Mouse (Mus musculus) macrophage (primary cell): ENCODE measurements around the gene Capn8. TPM values are rescaled to one million over a fixed set of nuclear protein-coding genes. Genes with fewer than 3 reads are reported as not detected.

Experiments
- H3K27ac ChIP-seq: fragments of 350-480 bp; formaldehyde crosslinking; 2 replicates; pipeline ENCODE4 v1.9.0; 2021
- H3K36me3 ChIP-seq: fragments of 350-480 bp; formaldehyde crosslinking; 2 replicates; pipeline ENCODE4 v1.9.0; 2021; ENCODE audit errors: inconsistent target
- H3K4me3 ChIP-seq: fragments of 350-480 bp; formaldehyde crosslinking; 2 replicates; pipeline ENCODE4 v1.9.0; 2021; ENCODE audit errors: inconsistent target
- H3K79me2 ChIP-seq: fragments of 350-480 bp; formaldehyde crosslinking; 2 replicates; pipeline ENCODE4 v1.9.0; 2021; ENCODE audit errors: inconsistent target
- WGBS: methylation state at CpG from one replicate; pipeline ENCODE4 v1.1.7; 2026; ENCODE audit warnings: inconsistent platforms; ENCODE audit not compliant: missing documents; 5-methylcytosine and 5-hydroxymethylcytosine counted together
- polyA plus RNA-seq: library from polyadenylated mRNA; stranded (reverse); fragments of 250-400 nt; gene quantifications from 3 replicates; pipeline ENCODE4 v1.2.4, GENCODE M21; 2018; ENCODE audit warnings: inconsistent platforms

Gene Capn8
- polyA plus RNA-seq, 1 experiment from 2014 or later: not detected

- H3K36me3 ChIP-seq: no peaks in the 10 kb centered on the region
- no peak overlapping the region; the same call in 1 of the 2 replicates for H3K27ac ChIP-seq
- H3K4me3 ChIP-seq: no peak overlapping the region
- H3K79me2 ChIP-seq: no peaks in the 10 kb centered on the region
- 41% methylated on average over 13 of the region's 16 CpGs for WGBS
Observed at GRCm38 (mm10) chr1:182562576-182563370, 2.0 kb upstream of the Capn8 start.

GRCm38 (mm10) chr1:182565351-182565835 is 586 bp downstream of the Capn8 start:
- no peaks in the 10 kb centered on the region for H3K36me3 ChIP-seq
- no peak overlapping the region for H3K27ac ChIP-seq
- no peaks in the 10 kb centered on the region for H3K79me2 ChIP-seq
- no peak overlapping the region for H3K4me3 ChIP-seq
- 88% methylated on average over 6 of the region's 6 CpGs for whole genome bisulfite sequencing

GRCm38 (mm10) chr1:182571148-182571547 is 6.3 kb downstream of the Capn8 start:
- 97% methylated on average over 3 of the region's 3 CpGs for WGBS
- Histone ChIP-seq H3K27ac (no peak overlapping the region), H3K36me3 (no peaks in the 10 kb centered on the region), H3K4me3 (no peak overlapping the region), H3K79me2 (no peaks in the 10 kb centered on the region)

GRCm38 (mm10) chr1:182571973-182572372 is 7.2 kb downstream of the Capn8 start:
- no peaks in the 10 kb centered on the region for H3K79me2 ChIP-seq
- no peaks in the 10 kb centered on the region for H3K36me3 ChIP-seq
- H3K27ac ChIP-seq: no peak overlapping the region
- H3K4me3 ChIP-seq: no peak overlapping the region
- WGBS: 97% methylated on average over 11 of the region's 11 CpGs

GRCm38 (mm10) chr1:182573856-182574665 is 9.3 kb downstream of the Capn8 start:
- 78% methylated on average over 8 of the region's 8 CpGs for WGBS
- no peak overlapping the region for H3K4me3 ChIP-seq
- H3K79me2 ChIP-seq: no peaks in the 10 kb centered on the region
- no peaks in the 10 kb centered on the region for H3K36me3 ChIP-seq
- no peak overlapping the region for H3K27ac ChIP-seq

- WGBS: 87% methylated on average over 4 of the region's 4 CpGs
- no peak overlapping the region for H3K27ac ChIP-seq
- no peaks in the 10 kb centered on the region for H3K79me2 ChIP-seq
- H3K36me3 ChIP-seq: no peaks in the 10 kb centered on the region
- no peak overlapping the region for H3K4me3 ChIP-seq
Observed at GRCm38 (mm10) chr1:182574666-182575049, 9.9 kb downstream of the Capn8 start.

- Histone ChIP-seq H3K36me3 (no peaks in the 10 kb centered on the region), H3K79me2 (no peaks in the 10 kb centered on the region), H3K27ac (no peak overlapping the region), H3K4me3 (no peak overlapping the region)
- 94% methylated on average over 6 of the region's 6 CpGs for WGBS
Observed at GRCm38 (mm10) chr1:182584169-182584568, 19.4 kb downstream of the Capn8 start.

GRCm38 (mm10) chr1:182585162-182585840 is 20.5 kb downstream of the Capn8 start:
- Histone ChIP-seq H3K4me3 (no peak overlapping the region), H3K79me2 (no peaks in the 10 kb centered on the region), H3K36me3 (no peaks in the 10 kb centered on the region), H3K27ac (no peak overlapping the region)
- WGBS: 20% methylated on average over 16 of the region's 16 CpGs

GRCm38 (mm10) chr1:182587706-182588105 is 22.9 kb downstream of the Capn8 start:
- no peaks in the 10 kb centered on the region for H3K36me3 ChIP-seq
- H3K4me3 ChIP-seq: no peak overlapping the region
- no peak overlapping the region for H3K27ac ChIP-seq
- 96% methylated on average over 4 of the region's 4 CpGs for whole genome bisulfite sequencing
- no peaks in the 10 kb centered on the region for H3K79me2 ChIP-seq

- no peaks in the 10 kb centered on the region for H3K79me2 ChIP-seq
- WGBS: 92% methylated on average over 7 of the region's 7 CpGs
- H3K27ac ChIP-seq: no peak overlapping the region
- no peaks in the 10 kb centered on the region for H3K36me3 ChIP-seq
- no peak overlapping the region for H3K4me3 ChIP-seq
Observed at GRCm38 (mm10) chr1:182591491-182591890, 26.7 kb downstream of the Capn8 start.

GRCm38 (mm10) chr1:182592436-182592835 is 27.6 kb downstream of the Capn8 start:
- 77% methylated on average over 4 of the region's 4 CpGs for WGBS
- H3K36me3 ChIP-seq: no peaks in the 10 kb centered on the region
- no peaks in the 10 kb centered on the region for H3K79me2 ChIP-seq
- H3K27ac ChIP-seq: no peak overlapping the region
- no peak overlapping the region for H3K4me3 ChIP-seq

GRCm38 (mm10) chr1:182605330-182606150 is 40.7 kb downstream of the Capn8 start:
- Histone ChIP-seq H3K4me3 (no peak overlapping the region), H3K27ac (no peak overlapping the region), H3K36me3 (no peaks in the 10 kb centered on the region), H3K79me2 (no peaks in the 10 kb centered on the region)
- 85% methylated on average over 17 of the region's 17 CpGs for WGBS

GRCm38 (mm10) chr1:182609701-182610335 is 45.0 kb downstream of the Capn8 start:
- H3K4me3 ChIP-seq: no peak overlapping the region
- 31% methylated on average over 3 of the region's 4 CpGs for WGBS
- H3K27ac ChIP-seq: no peak overlapping the region
- H3K36me3 ChIP-seq: no peaks in the 10 kb centered on the region
- H3K79me2 ChIP-seq: no peaks in the 10 kb centered on the region
